Mouse (Mus musculus) neutrophil, adult 5-6 weeks (primary cell): Measurements from ENCODE around the gene Lcat. TPM values are rescaled to one million over a fixed set of nuclear protein-coding genes. Genes with fewer than 3 reads are reported as not detected.

Source experiments
- ATAC-seq: fragments of 151-379, 151-347 bp; 2 replicates; pipeline ENCODE4 v1.8.0; 2017; ENCODE audit warnings: mild to moderate bottlenecking, moderate TSS enrichment; ENCODE audit not compliant: insufficient number of reproducible peaks, poor library complexity, low FRiP score, severe bottlenecking; ENCODE audit errors: extremely low read depth
- total RNA-seq: library from RNA; stranded (forward); fragments of 200-1000 nt; gene quantifications from 2 replicates; pipeline ENCODE4 v1.2.3, GENCODE M21; 2017

Gene Lcat
- total RNA-seq, 1 experiment from 2014 or later: not detected

DNA sequence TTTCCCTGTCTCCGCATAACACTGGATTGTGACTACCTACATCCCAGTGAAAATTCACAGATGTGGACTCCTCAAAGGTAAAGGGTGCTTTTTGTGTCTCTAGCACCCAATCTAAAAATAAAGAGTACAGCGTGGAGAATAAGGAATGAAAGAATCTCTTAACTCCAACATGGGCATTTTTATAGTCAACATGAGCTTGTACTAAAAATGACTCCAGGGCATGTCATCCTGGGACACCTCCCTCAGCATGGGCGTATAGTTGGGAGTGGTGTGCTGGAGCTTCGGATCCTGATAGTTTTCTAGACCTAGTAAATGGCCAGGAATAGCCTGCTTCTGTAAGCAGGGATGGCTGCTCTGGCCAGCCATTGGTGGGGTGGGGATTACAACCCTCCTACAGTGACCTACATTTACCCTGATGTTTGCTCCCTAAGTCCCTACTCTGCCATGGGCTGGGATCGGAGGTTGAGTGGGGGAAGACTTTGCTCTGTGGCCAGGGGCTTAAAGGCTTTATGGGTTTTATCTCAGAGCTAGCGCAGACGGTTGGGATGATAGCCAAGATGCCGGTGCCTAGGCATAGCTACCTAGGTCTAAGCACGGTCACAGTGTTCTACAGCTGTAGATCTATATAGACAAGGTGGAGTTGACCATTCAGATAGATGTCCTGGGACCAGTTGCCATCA lies 45.2 kb downstream of the Lcat start:
- no peak for ATAC-seq

DNA sequence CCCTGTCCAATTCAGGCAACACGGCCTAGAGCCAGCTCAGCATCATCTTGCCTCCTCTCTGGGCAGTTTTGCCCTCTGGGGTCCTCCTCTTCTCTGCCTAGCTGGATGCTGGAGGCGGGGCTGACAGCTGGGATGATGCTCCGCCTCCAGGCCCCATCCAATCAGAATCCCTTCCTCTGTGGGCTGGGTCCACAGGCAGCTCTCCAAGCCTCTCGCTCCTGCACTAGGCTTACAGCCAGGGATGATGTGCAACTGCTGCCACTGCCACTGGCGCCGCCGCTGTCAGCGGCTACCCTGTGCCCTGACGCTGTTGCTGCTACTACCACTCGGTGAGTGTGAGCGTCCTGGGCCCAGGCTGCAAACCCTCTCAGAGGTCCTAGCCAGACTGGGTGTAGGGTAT lies 49.8 kb downstream of the Lcat start, which contains the start of gene Nrn1l:
Gene Nrn1l (plus strand): TSS at position 229 of the 400 bp plus-strand sequence.
- ATAC-seq: no peak

- ATAC-seq: no peak
Measured at GRCm38 (mm10) chr8:105892432-105892831, 50.8 kb downstream of the Lcat start.

- ATAC-seq: no peak
Measured at GRCm38 (mm10) chr8:105890870-105891269, 52.3 kb downstream of the Lcat start.

DNA sequence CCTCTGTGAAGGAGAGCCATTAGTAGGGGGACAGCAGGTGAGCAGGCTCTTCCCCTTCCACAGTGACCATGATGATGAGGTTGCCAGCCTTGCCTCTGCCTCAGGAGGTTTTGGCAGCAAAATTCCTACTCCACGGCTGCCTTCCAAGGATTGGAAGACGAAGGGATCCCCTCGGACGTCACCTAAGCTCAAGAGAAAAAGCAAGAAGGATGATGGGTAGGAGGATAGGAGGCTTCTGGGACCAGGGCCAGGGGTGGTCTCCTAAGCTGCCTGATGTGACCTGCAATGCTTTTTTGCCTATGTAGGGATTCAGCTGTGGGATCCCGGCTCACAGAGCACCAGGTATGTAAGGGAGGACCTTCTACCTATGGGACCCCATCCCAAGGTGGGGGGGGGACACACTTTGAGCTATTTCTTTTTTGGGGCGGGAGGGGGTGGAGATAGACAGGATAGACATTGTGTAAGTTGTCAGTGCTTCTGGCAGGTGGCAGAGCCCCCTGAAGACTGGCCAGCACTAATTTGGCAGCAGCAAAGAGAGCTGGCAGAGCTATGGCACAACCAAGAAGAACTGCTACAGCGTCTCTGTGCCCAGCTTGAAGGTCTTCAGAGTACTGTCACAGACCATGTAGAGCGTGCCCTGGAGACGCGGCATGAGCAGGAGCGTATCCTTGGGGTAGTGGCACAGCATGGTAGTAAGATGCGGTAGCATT lies 53.3 kb downstream of the Lcat start:
- ATAC-seq: no peak

Other genes with a start within 250 kb of the Lcat start
- gene Acd, start 242.3 kb downstream of the Lcat start, total RNA-seq: 28.7 and 29.8 TPM in 2 replicates
- 3.8 and 4.7 TPM in 2 replicates for gene Pard6a, start 242.2 kb downstream of the Lcat start, total RNA-seq
- not detected in 2 replicates for gene 4933405L10Rik, start 235.7 kb downstream of the Lcat start, total RNA-seq
- gene Enkd1, start 235.2 kb downstream of the Lcat start, total RNA-seq: 0.58 and 0.86 TPM in 2 replicates
- 1.6 and 3.6 TPM in 2 replicates for gene Gfod2, start 184.7 kb downstream of the Lcat start, total RNA-seq
- 16.9 and 17.2 TPM in 2 replicates for gene Ranbp10, start 116.0 kb downstream of the Lcat start, total RNA-seq
- 1.3 and 1.5 TPM in 2 replicates for gene Tsnaxip1, start 115.7 kb downstream of the Lcat start, total RNA-seq
- gene Cenpt, start 90.1 kb downstream of the Lcat start, total RNA-seq: 6.4 and 10.4 TPM in 2 replicates
- gene Thap11, start 88.2 kb downstream of the Lcat start, total RNA-seq: 16.3 and 16.6 TPM in 2 replicates
- 18.9 and 23.7 TPM in 2 replicates for gene Nutf2, start 82.8 kb downstream of the Lcat start, total RNA-seq
- 53.4 and 54.1 TPM in 2 replicates for gene Edc4, start 62.5 kb downstream of the Lcat start, total RNA-seq
- gene Nrn1l, start 49.8 kb downstream of the Lcat start, total RNA-seq: not detected in 2 replicates
- gene Pskh1, start 42.9 kb downstream of the Lcat start, total RNA-seq: 16.8 and 17.8 TPM in 2 replicates
- gene Ctrl, start 9.5 kb downstream of the Lcat start, total RNA-seq: 3.5 and 5.9 TPM in 2 replicates
- gene Psmb10, start 4.9 kb downstream of the Lcat start, total RNA-seq: 56.2 and 67.8 TPM in 2 replicates
- gene Slc12a4, start 22.7 kb upstream of the Lcat start, total RNA-seq: 2.7 and 4.8 TPM in 2 replicates
- not detected in 2 replicates for gene Dpep3, start 36.0 kb upstream of the Lcat start, total RNA-seq
- gene Dus2, start 48.0 kb upstream of the Lcat start, total RNA-seq: 19.4 and 19.6 TPM in 2 replicates
- gene Dpep2nb, start 62.6 kb upstream of the Lcat start, total RNA-seq: not detected in 2 replicates
- gene Ddx28, start 68.5 kb upstream of the Lcat start, total RNA-seq: 7.2 and 7.7 TPM in 2 replicates
- 104 and 107 TPM in 2 replicates for gene Nfatc3, start 115.5 kb upstream of the Lcat start, total RNA-seq
- gene Esrp2, start 193.6 kb upstream of the Lcat start, total RNA-seq: 0.25 TPM in 1 of 2 replicates, not detected in the other
- 8.5 and 13.6 TPM in 2 replicates for gene Pla2g15, start 207.0 kb upstream of the Lcat start, total RNA-seq
- gene Slc7a6, start 225.5 kb upstream of the Lcat start, total RNA-seq: 9.3 and 11.3 TPM in 2 replicates